Mouse (Mus musculus) forebrain, embryonic 16.5 days (tissue): ENCODE measurements around the gene Babam1. TPM values are rescaled to one million over a fixed set of nuclear protein-coding genes. Genes with fewer than 3 reads are reported as not detected.

Experiments
- polyA plus RNA-seq: library from polyadenylated mRNA; unstranded; fragments of >200 nt; fragmentation: Nextera tagmentation; extraction: Ambion mirVana; gene quantifications from 2 replicates; pipeline ENCODE4 v1.2.1, GENCODE M21; 2015

Babam1 gene
- polyA plus RNA-seq, 1 experiment from 2014 or later: 105 TPM

Other genes starting within 250 kb of the Babam1 start
- gene Myo9b, start 124.1 kb upstream of the Babam1 start, polyA plus RNA-seq: 19.8 and 23.9 TPM in 2 replicates
- gene Haus8, start 123.9 kb upstream of the Babam1 start, polyA plus RNA-seq: 53.2 and 56.0 TPM in 2 replicates
- 100 and 115 TPM in 2 replicates for gene Use1, start 30.0 kb upstream of the Babam1 start, polyA plus RNA-seq
- gene Ocel1, start 25.6 kb upstream of the Babam1 start, polyA plus RNA-seq: 7.8 and 8.0 TPM in 2 replicates
- gene Nr2f6, start 14.9 kb upstream of the Babam1 start, polyA plus RNA-seq: 11.8 and 13.2 TPM in 2 replicates
- gene Ushbp1, start 1.1 kb upstream of the Babam1 start, polyA plus RNA-seq: 6.1 and 6.9 TPM in 2 replicates
- 12.3 and 18.9 TPM in 2 replicates for gene Ankle1, start 9.1 kb downstream of the Babam1 start, polyA plus RNA-seq
- 113 and 127 TPM in 2 replicates for gene Abhd8, start 66.8 kb downstream of the Babam1 start, polyA plus RNA-seq
- gene Mrpl34, start 68.1 kb downstream of the Babam1 start, polyA plus RNA-seq: 173 and 178 TPM in 2 replicates
- gene Dda1, start 72.3 kb downstream of the Babam1 start, polyA plus RNA-seq: 218 and 236 TPM in 2 replicates
- 4.1 and 4.4 TPM in 2 replicates for gene Ano8, start 89.1 kb downstream of the Babam1 start, polyA plus RNA-seq
- gene Gtpbp3, start 91.2 kb downstream of the Babam1 start, polyA plus RNA-seq: 12.1 and 12.6 TPM in 2 replicates
- gene Plvap, start 114.9 kb downstream of the Babam1 start, polyA plus RNA-seq: 3.5 and 4.4 TPM in 2 replicates
- 0.26 TPM in 1 of 2 replicates, not detected in the other for gene Ccdc194, start 128.8 kb downstream of the Babam1 start, polyA plus RNA-seq
- gene Bst2, start 140.6 kb downstream of the Babam1 start, polyA plus RNA-seq: 4.7 and 7.5 TPM in 2 replicates
- 52.8 and 65.3 TPM in 2 replicates for gene Mvb12a, start 146.1 kb downstream of the Babam1 start, polyA plus RNA-seq
- 0.15 and 0.16 TPM in 2 replicates for gene Tmem221, start 162.0 kb downstream of the Babam1 start, polyA plus RNA-seq
- not detected in 2 replicates for gene Nxnl1, start 169.7 kb downstream of the Babam1 start, polyA plus RNA-seq
- 74.6 and 75.9 TPM in 2 replicates for gene Slc27a1, start 172.0 kb downstream of the Babam1 start, polyA plus RNA-seq
- 167 and 189 TPM in 2 replicates for gene Pgls, start 195.3 kb downstream of the Babam1 start, polyA plus RNA-seq
- 6.2 and 8.4 TPM in 2 replicates for gene Fam129c, start 200.8 kb downstream of the Babam1 start, polyA plus RNA-seq
- 60.4 and 63.6 TPM in 2 replicates for gene Colgalt1, start 214.1 kb downstream of the Babam1 start, polyA plus RNA-seq